Mouse (Mus musculus) adrenal gland, postnatal 14 days (tissue): ENCODE results near the gene Ccsap. TPM values are rescaled to one million over a fixed set of nuclear protein-coding genes. Genes with fewer than 3 reads are reported as not detected.

Experiments used
- DNase-seq: peaks from one replicate; pipeline ENCODE4 v3.0.0; 2021; ENCODE audit warnings: mixed read lengths
- total RNA-seq: library from RNA; stranded (reverse); gene quantifications from 2 replicates; pipeline ENCODE4 v1.2.3, GENCODE M21; 2021

The Ccsap gene
- total RNA-seq, 1 experiment from 2014 or later: 3.8 TPM

- no peak for DNase-seq
Measured at GRCm38 (mm10) chr8:123880271-123880670, 20.3 kb upstream of the Ccsap start.

- DNase-seq: no peak
Measured at GRCm38 (mm10) chr8:123877865-123878264, 17.9 kb upstream of the Ccsap start.

GRCm38 (mm10) chr8:123874324-123874723 lies 14.3 kb upstream of the Ccsap start:
- DNase-seq: no peak

GRCm38 (mm10) chr8:123873364-123873763 lies 13.4 kb upstream of the Ccsap start:
- no peak for DNase-seq

GRCm38 (mm10) chr8:123872048-123872447 lies 12.0 kb upstream of the Ccsap start:
- no peak for DNase-seq

- DNase-seq: no peak
Measured at GRCm38 (mm10) chr8:123866971-123867370, 7.0 kb upstream of the Ccsap start.

GRCm38 (mm10) chr8:123865786-123866185 lies 5.8 kb upstream of the Ccsap start:
- DNase-seq: peak; percentile 38

GRCm38 (mm10) chr8:123860386-123860785 lies 377 bp upstream of the Ccsap start:
- DNase-seq: no peak

GRCm38 (mm10) chr8:123858941-123859647 lies 915 bp downstream of the Ccsap start:
- peak; percentile 97 for DNase-seq

- DNase-seq: no peak
Measured at GRCm38 (mm10) chr8:123858574-123858940, 1.5 kb downstream of the Ccsap start.

GRCm38 (mm10) chr8:123857361-123857760 lies 2.6 kb downstream of the Ccsap start:
- no peak for DNase-seq

- DNase-seq: no peak
Measured at GRCm38 (mm10) chr8:123854733-123855475, 5.1 kb downstream of the Ccsap start.

GRCm38 (mm10) chr8:123854252-123854651 lies 5.8 kb downstream of the Ccsap start:
- no peak for DNase-seq

GRCm38 (mm10) chr8:123851590-123851989 lies 8.4 kb downstream of the Ccsap start:
- no peak for DNase-seq

- DNase-seq: no peak
Measured at GRCm38 (mm10) chr8:123849352-123849751, 10.7 kb downstream of the Ccsap start.

- no peak for DNase-seq
Measured at GRCm38 (mm10) chr8:123847546-123847945, 12.5 kb downstream of the Ccsap start.

GRCm38 (mm10) chr8:123846509-123846908 lies 13.5 kb downstream of the Ccsap start:
- DNase-seq: no peak

- DNase-seq: no peak
Measured at GRCm38 (mm10) chr8:123845991-123846390, 14.0 kb downstream of the Ccsap start.

GRCm38 (mm10) chr8:123845114-123845513 lies 14.9 kb downstream of the Ccsap start:
- no peak for DNase-seq

GRCm38 (mm10) chr8:123844341-123844740 lies 15.7 kb downstream of the Ccsap start:
- no peak for DNase-seq

GRCm38 (mm10) chr8:123842086-123842485 lies 17.9 kb downstream of the Ccsap start:
- no peak for DNase-seq

GRCm38 (mm10) chr8:123840578-123841345 lies 19.2 kb downstream of the Ccsap start:
- DNase-seq: no peak

- DNase-seq: peak; percentile 31
Measured at GRCm38 (mm10) chr8:123838496-123838895, 21.5 kb downstream of the Ccsap start.
